Mouse (Mus musculus): ENCODE measurements around the gene Sstr4.

DNA sequence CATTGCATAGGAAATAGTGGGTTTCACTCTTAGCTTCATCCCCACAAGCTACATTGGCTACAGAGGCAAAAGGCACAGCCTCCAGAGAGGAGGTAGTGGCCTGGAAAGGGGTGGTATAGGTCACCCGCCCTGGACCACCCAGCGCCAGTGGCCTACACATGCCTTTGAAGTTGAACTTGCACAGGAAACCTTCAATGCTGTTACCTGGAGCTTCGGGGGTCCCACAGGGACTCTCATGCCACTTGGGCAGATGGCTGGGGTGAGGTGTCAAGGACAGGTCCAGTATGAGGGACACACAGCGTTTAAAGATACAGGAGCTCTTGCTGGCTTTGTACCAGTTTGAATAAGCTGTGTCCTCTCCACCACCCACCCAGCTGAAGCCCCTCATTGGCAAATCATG, 47.6 kb downstream of the Sstr4 start:
- TF ChIP-seq FLI1 (IDR thresholded peaks at IDR 0.05; ENCODE audit: low read length) = no peak
- TF ChIP-seq GATA1 (IDR thresholded peaks at IDR 0.05; ENCODE audit: borderline replicate concordance, low read length) = no peak

All from megakaryocyte, embryonic 14.5 days (primary cell).